Mouse (Mus musculus): ENCODE measurements around the gene Vmn1r213.
A peak's percentile ranks its signal among the peaks of the same experiment; 100 is the strongest.

- peak in 1 of 2 experiments; percentile 41; a peak in 2 of 4 replicates for TF ChIP-seq CTCF (conservative IDR thresholded peaks at IDR 0.05 in 1 of 2, IDR thresholded peaks at IDR 0.05 in 1 of 2; ENCODE audit: low read depth in 2 of 2, low read length in 2 of 2)
- no peak for TF ChIP-seq ZKSCAN1 (IDR thresholded peaks at IDR 0.05; ENCODE audit: borderline replicate concordance, low read depth, low read length)
- TF ChIP-seq BHLHE40 (IDR thresholded peaks at IDR 0.05; ENCODE audit: low read depth, low read length), result no peak
Measured at GRCm38 (mm10) chr13:23057778-23058177, 50.3 kb downstream of the Vmn1r213 start.

Data from CH12.LX (cell line).